Mouse (Mus musculus) MEL (cell line): ENCODE measurements at regions not wholly inside any gene's neighbourhood (a gene's known extent, or its start where the extent isn't known, plus 50 kb on each side); places are given as distances from the start of the nearest gene placed in this dataset.

Source experiments
- DNase-seq: peaks from one replicate; pipeline ENCODE4 v3.0.0; 2011; ENCODE audit warnings: low read depth, low spot score
- H3K27ac ChIP-seq: 2 replicates; pipeline ENCODE4 v1.5.1; 2012; ENCODE audit warnings: low read depth, mild to moderate bottlenecking, control low read depth, low read length, moderate library complexity; ENCODE audit not compliant: control insufficient read depth
- H3K27me3 ChIP-seq, 2 experiments: fragments of 150-350 bp in 1 of 2; sonication (generic) in 1 of 2; 2 replicates each; pipeline ENCODE4 v1.6.1; 2012; ENCODE audit warnings: low read length in 2 of 2, mild to moderate bottlenecking in 2 of 2, improper control_type of control experiment in 1 of 2, moderate library complexity in 1 of 2; ENCODE audit not compliant: insufficient read depth in 2 of 2, control insufficient read depth in 1 of 2
- H3K36me3 ChIP-seq, 2 experiments: 2 replicates each; pipeline ENCODE4 v1.6.1; 2012 to 2014; ENCODE audit warnings: low read length in 2 of 2, improper control_type of control experiment in 1 of 2, inconsistent platforms in 1 of 2, mild to moderate bottlenecking in 1 of 2; ENCODE audit not compliant: insufficient read depth in 2 of 2, control insufficient read depth in 1 of 2
- H3K4me1 ChIP-seq, 2 experiments: fragments of 150-350 bp in 1 of 2; sonication (generic) in 1 of 2; 2 replicates each; pipeline ENCODE4 v1.6.1; 2012; ENCODE audit warnings: low read length in 2 of 2, improper control_type of control experiment in 1 of 2, mild to moderate bottlenecking in 1 of 2; ENCODE audit not compliant: insufficient read depth in 2 of 2, control insufficient read depth in 1 of 2
- H3K4me3 ChIP-seq, 2 experiments: fragments of 150-350 bp in 1 of 2; sonication (generic) in 1 of 2; 2 replicates each; pipeline ENCODE4 v1.5.1; 2012; ENCODE audit warnings: low read depth in 2 of 2, low read length in 2 of 2, mild to moderate bottlenecking in 2 of 2, moderate library complexity in 2 of 2, control low read depth in 1 of 2, improper control_type of control experiment in 1 of 2; ENCODE audit not compliant: control insufficient read depth in 1 of 2, insufficient read depth in 1 of 2
- H3K79me2 ChIP-seq: 2 replicates; pipeline ENCODE4 v1.6.1; 2012; ENCODE audit warnings: mild to moderate bottlenecking, low read length, moderate library complexity; ENCODE audit not compliant: control insufficient read depth, poor library complexity, insufficient read depth
- H3K9ac ChIP-seq: 2 replicates; pipeline ENCODE4 v1.6.1; 2012; ENCODE audit warnings: low read depth, mild to moderate bottlenecking, control low read depth, low read length, moderate library complexity; ENCODE audit not compliant: control insufficient read depth, poor library complexity, severe bottlenecking
- H3K9me3 ChIP-seq: fragments of 150-350 bp; sonication (generic); replicated peaks from 2 replicates; pipeline ENCODE4 v1.6.1; 2012; ENCODE audit warnings: mild to moderate bottlenecking, low read length, improper control_type of control experiment, moderate library complexity; ENCODE audit not compliant: insufficient read depth
- BHLHE40 ChIP-seq: IDR thresholded peaks from 2 replicates; pipeline ENCODE4 v1.6.1; 2012; ENCODE audit warnings: low read depth, mild to moderate bottlenecking, inconsistent platforms, low read length, improper control_type of control experiment, borderline replicate concordance
- CHD1 ChIP-seq: IDR thresholded peaks from 2 replicates; pipeline ENCODE4 v1.6.1; 2012; ENCODE audit warnings: low read depth, mild to moderate bottlenecking, inconsistent platforms, low read length, improper control_type of control experiment
- CHD2 ChIP-seq: IDR thresholded peaks from 2 replicates; pipeline ENCODE4 v1.6.1; 2011; ENCODE audit warnings: low read length, improper control_type of control experiment
- CTCF ChIP-seq, 3 experiments: IDR thresholded peaks in 2 of 3; conservative IDR thresholded peaks in 1 of 3; 2 replicates each; pipeline ENCODE4 v1.5.1; 2011 to 2012; ENCODE audit warnings: low read length in 3 of 3, low read depth in 2 of 3, mild to moderate bottlenecking in 2 of 3, improper control_type of control experiment in 1 of 3, inconsistent platforms in 1 of 3, mixed read lengths in 1 of 3, moderate library complexity in 1 of 3; ENCODE audit not compliant: control insufficient read depth in 1 of 3, insufficient read depth in 1 of 3, poor library complexity in 1 of 3, severe bottlenecking in 1 of 3
- E2F4 ChIP-seq: IDR thresholded peaks from 2 replicates; pipeline ENCODE4 v1.6.1; 2011; ENCODE audit warnings: low read depth, low read length, improper control_type of control experiment, borderline replicate concordance
- ELF1 ChIP-seq: IDR thresholded peaks from 2 replicates; pipeline ENCODE4 v1.6.1; 2014; ENCODE audit warnings: low read depth, mild to moderate bottlenecking, inconsistent platforms, low read length, improper control_type of control experiment, moderate library complexity
- JUND ChIP-seq: IDR thresholded peaks from 2 replicates; pipeline ENCODE4 v1.6.1; 2011; ENCODE audit warnings: low read depth, mild to moderate bottlenecking, improper control_type of control experiment, low read length
- KAT2A ChIP-seq: conservative IDR thresholded peaks from 2 replicates; pipeline ENCODE4 v1.6.1; 2012; ENCODE audit warnings: low read depth, low read length, improper control_type of control experiment, inconsistent platforms
- MAX ChIP-seq: IDR thresholded peaks from 2 replicates; pipeline ENCODE4 v1.6.1; 2011; ENCODE audit warnings: low read length, improper control_type of control experiment
- MAZ ChIP-seq: IDR thresholded peaks from 2 replicates; pipeline ENCODE4 v1.6.1; 2012; ENCODE audit warnings: low read depth, mild to moderate bottlenecking, inconsistent platforms, low read length, improper control_type of control experiment
- MEF2A ChIP-seq: IDR thresholded peaks from 2 replicates; pipeline ENCODE4 v1.6.1; 2014; ENCODE audit warnings: low read depth, mild to moderate bottlenecking, inconsistent platforms, low read length, improper control_type of control experiment; ENCODE audit not compliant: poor library complexity, insufficient replicate concordance, severe bottlenecking; ENCODE audit errors: extremely low read depth
- MXI1 ChIP-seq: IDR thresholded peaks from 2 replicates; pipeline ENCODE4 v1.6.1; 2011; ENCODE audit warnings: mild to moderate bottlenecking, low read depth, low read length, improper control_type of control experiment
- NELFE ChIP-seq: IDR thresholded peaks from 2 replicates; pipeline ENCODE4 v1.6.1; 2011; ENCODE audit warnings: low read depth, low read length, improper control_type of control experiment
- POLR2AphosphoS2 ChIP-seq: IDR thresholded peaks from 2 replicates; pipeline ENCODE4 v1.6.1; 2011; ENCODE audit warnings: low read length, improper control_type of control experiment
- POLR2AphosphoS5 ChIP-seq: IDR thresholded peaks from 2 replicates; pipeline ENCODE4 v1.6.1; 2012; ENCODE audit warnings: low read depth, borderline replicate concordance, mild to moderate bottlenecking, inconsistent platforms, low read length, moderate library complexity, mixed read lengths
- RCOR1 ChIP-seq: IDR thresholded peaks from 2 replicates; pipeline ENCODE4 v1.6.1; 2012; ENCODE audit warnings: low read depth, mild to moderate bottlenecking, inconsistent platforms, low read length, improper control_type of control experiment
- SIN3A ChIP-seq: IDR thresholded peaks from 2 replicates; pipeline ENCODE4 v1.6.1; 2012; ENCODE audit warnings: low read length, improper control_type of control experiment, inconsistent platforms
- SMC3 ChIP-seq: IDR thresholded peaks from 2 replicates; pipeline ENCODE4 v1.6.1; 2011; ENCODE audit warnings: low read depth, low read length, improper control_type of control experiment
- TAL1 ChIP-seq: IDR thresholded peaks from 2 replicates; pipeline ENCODE4 v1.6.1; 2012; ENCODE audit warnings: mild to moderate bottlenecking, inconsistent platforms, low read length, moderate library complexity, mixed read lengths
- TBP ChIP-seq: IDR thresholded peaks from 2 replicates; pipeline ENCODE4 v1.8.0; 2011; ENCODE audit warnings: low read depth, low read length, improper control_type of control experiment
- UBTF ChIP-seq: IDR thresholded peaks from 2 replicates; pipeline ENCODE4 v1.6.1; 2012; ENCODE audit warnings: low read depth, mild to moderate bottlenecking, inconsistent platforms, low read length, improper control_type of control experiment, moderate library complexity, borderline replicate concordance; ENCODE audit not compliant: insufficient read depth
- USF1 ChIP-seq: IDR thresholded peaks from 2 replicates; pipeline ENCODE4 v1.6.1; 2014; ENCODE audit warnings: low read depth, mild to moderate bottlenecking, inconsistent platforms, low read length, improper control_type of control experiment, moderate library complexity
- USF2 ChIP-seq, 2 experiments: IDR thresholded peaks; 2 replicates each; pipeline ENCODE4 v1.6.1; 2011 to 2012; ENCODE audit warnings: improper control_type of control experiment in 2 of 2, low read length in 2 of 2, borderline replicate concordance in 1 of 2, inconsistent platforms in 1 of 2, low read depth in 1 of 2, mild to moderate bottlenecking in 1 of 2; ENCODE audit not compliant: insufficient read depth in 1 of 2
- ZNF384 ChIP-seq: IDR thresholded peaks from 2 replicates; pipeline ENCODE4 v1.6.1; 2012; ENCODE audit warnings: low read depth, mild to moderate bottlenecking, inconsistent platforms, low read length, improper control_type of control experiment

- no peak overlapping the region for H3K4me3 ChIP-seq
- no peak overlapping the region for H3K9ac ChIP-seq
- H3K27me3 ChIP-seq = peaks cover 0 to 2% of the 10 kb centered on the region in 2 experiments; a peak in 2 of 4 replicates
- TF ChIP-seq POLR2AphosphoS2 (no peak), RCOR1 (no peak), ELF1 (no peak), KAT2A (no peak), JUND (no peak), USF1 (no peak), MAX (no peak), TBP (no peak), NELFE (no peak), CHD2 (no peak), POLR2AphosphoS5 (no peak), SIN3A (no peak)
- no peak overlapping the region for H3K27ac ChIP-seq
- no peaks in the 10 kb centered on the region for H3K4me1 ChIP-seq
- no peaks in the 10 kb centered on the region for H3K36me3 ChIP-seq
- H3K79me2 ChIP-seq = no peaks in the 10 kb centered on the region
- DNase-seq = no peak
- H3K9me3 ChIP-seq = no peaks in the 10 kb centered on the region
Observed at GRCm38 (mm10) chr11:84738769-84739589, 80.3 kb downstream of the Mrm1 start.

- no peaks in the 10 kb centered on the region for H3K4me1 ChIP-seq
- no peaks in the 10 kb centered on the region for H3K9me3 ChIP-seq
- no peak for DNase-seq
- no peaks in the 10 kb centered on the region for H3K36me3 ChIP-seq
- TF ChIP-seq MXI1 = no peak
- TF ChIP-seq E2F4 = no peak
- TF ChIP-seq SMC3 = no peak
- TF ChIP-seq ZNF384 = no peak
- TF ChIP-seq SIN3A = no peak
- no peak for TF ChIP-seq MAZ
- TF ChIP-seq TAL1 = no peak
- TF ChIP-seq USF2 (IDR thresholded peaks at IDR 0.05; ENCODE audit: borderline replicate concordance in 1 of 2, insufficient read depth in 1 of 2, low read depth in 1 of 2, low read length in 2 of 2) = no peak
- TF ChIP-seq BHLHE40 = no peak
- TF ChIP-seq MEF2A = no peak
- TF ChIP-seq UBTF = no peak
- TF ChIP-seq KAT2A = no peak
- no peak for TF ChIP-seq CHD1
- no peak for TF ChIP-seq JUND
- TF ChIP-seq CTCF (IDR thresholded peaks at IDR 0.05 in 2 of 3, conservative IDR thresholded peaks at IDR 0.05 in 1 of 3; ENCODE audit: control insufficient read depth in 1 of 3, insufficient read depth in 1 of 3, low read depth in 2 of 3, low read length in 3 of 3, poor library complexity in 1 of 3, severe bottlenecking in 1 of 3) = no peak
- TF ChIP-seq ELF1 = no peak
- TF ChIP-seq USF1 = no peak
- no peak for TF ChIP-seq CHD2
- no peak overlapping the region for H3K4me3 ChIP-seq
- H3K27me3 ChIP-seq = peaks cover 0 to 2% of the 10 kb centered on the region in 2 experiments; a peak in 2 of 4 replicates
- H3K79me2 ChIP-seq = no peaks in the 10 kb centered on the region
- no peak overlapping the region for H3K27ac ChIP-seq
- no peak overlapping the region for H3K9ac ChIP-seq
Observed at GRCm38 (mm10) chr11:84738128-84738527, 81.2 kb downstream of the Mrm1 start.
